Mouse (Mus musculus) midbrain, embryonic 15.5 days (tissue): ENCODE measurements around the gene Dscaml1. TPM values are rescaled to one million over a fixed set of nuclear protein-coding genes. Genes with fewer than 3 reads are reported as not detected.

Source experiments
- ATAC-seq: fragments of 200-750 bp; cut with Nextera tagmentation; replicated peaks from 2 replicates; pipeline ENCODE4 v1.8.0; 2017; ENCODE audit warnings: moderate TSS enrichment
- H3K27ac ChIP-seq: fragments of 300-500 bp; sonication (generic); 2 replicates; pipeline ENCODE4 v1.5.1; 2015; ENCODE audit warnings: mild to moderate bottlenecking, inconsistent platforms
- H3K27me3 ChIP-seq: fragments of 300-500 bp; sonication (generic); replicated peaks from 2 replicates; pipeline ENCODE4 v1.6.1; 2015; ENCODE audit warnings: inconsistent platforms
- H3K36me3 ChIP-seq: fragments of 300-500 bp; sonication (generic); replicated peaks from 2 replicates; pipeline ENCODE4 v1.6.1; 2015; ENCODE audit warnings: inconsistent platforms
- H3K4me1 ChIP-seq: fragments of 300-500 bp; sonication (generic); 2 replicates; pipeline ENCODE4 v1.6.1; 2015; ENCODE audit warnings: inconsistent platforms
- H3K4me2 ChIP-seq: fragments of 300-500 bp; sonication (generic); 2 replicates; pipeline ENCODE4 v1.6.1; 2015; ENCODE audit warnings: inconsistent platforms, mild to moderate bottlenecking, moderate library complexity
- H3K4me3 ChIP-seq: fragments of 300-500 bp; sonication (generic); 2 replicates; pipeline ENCODE4 v1.5.1; 2015; ENCODE audit warnings: mild to moderate bottlenecking, inconsistent platforms
- H3K9ac ChIP-seq: fragments of 300-500 bp; sonication (generic); 2 replicates; pipeline ENCODE4 v1.6.1; 2015; ENCODE audit warnings: mild to moderate bottlenecking, inconsistent platforms
- H3K9me3 ChIP-seq: fragments of 300-500 bp; sonication (generic); 2 replicates; pipeline ENCODE4 v1.6.1; 2016; ENCODE audit warnings: inconsistent platforms
- WGBS: fragments of 180-500 bp; shearing (Covaris S2); methylation state at CpG from one replicate; pipeline ENCODE4 v1.1.7; 2015; ENCODE audit warnings: mixed read lengths; 5-methylcytosine and 5-hydroxymethylcytosine counted together
- polyA plus RNA-seq: library from polyadenylated mRNA; unstranded; fragments of >200 nt; fragmentation: Nextera tagmentation; extraction: Ambion mirVana; gene quantifications from 2 replicates; pipeline ENCODE4 v1.2.1, GENCODE M21; 2015

The Dscaml1 gene
- polyA plus RNA-seq, 1 experiment from 2014 or later: 19.6 TPM

DNA sequence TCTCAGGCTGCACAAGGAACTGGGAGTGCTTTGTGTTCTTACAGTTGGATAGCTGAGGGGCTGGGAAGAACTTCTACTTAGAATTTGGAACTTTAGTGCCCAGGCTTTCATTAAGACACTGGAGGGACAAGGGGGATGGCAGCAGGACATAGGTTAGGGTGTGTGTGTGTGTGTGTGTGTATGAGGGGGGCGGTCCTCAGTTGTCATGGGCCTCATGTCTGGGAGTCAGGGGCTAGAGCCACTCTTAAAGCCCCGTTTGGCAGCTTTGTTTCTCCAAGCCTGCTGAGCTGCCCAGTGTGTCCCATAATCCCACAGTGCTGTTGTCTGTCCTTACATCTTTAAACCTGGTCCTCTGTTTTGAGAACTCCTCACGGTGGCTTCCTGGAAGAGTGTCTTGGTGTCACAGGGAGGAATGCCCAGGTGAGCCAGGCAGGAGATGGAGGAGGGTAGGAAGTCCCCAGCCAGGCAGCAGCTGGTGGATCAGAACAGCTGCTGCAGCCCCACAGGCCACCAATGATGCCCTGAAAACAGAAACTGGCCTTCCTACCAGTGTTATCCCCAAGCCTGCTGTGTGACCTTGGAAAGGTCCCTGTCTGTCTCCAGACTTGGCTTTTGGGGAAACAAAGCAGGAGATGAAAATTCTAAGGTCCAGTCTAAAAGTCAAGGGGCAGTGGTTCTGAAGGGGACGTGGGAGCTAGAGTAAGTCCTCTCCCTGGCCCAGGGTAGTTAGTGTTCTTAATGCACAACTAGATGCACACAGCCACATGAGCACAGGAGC, 13.5 kb upstream of the Dscaml1 start:
- 73% methylated on average over 4 of the region's 4 CpGs for WGBS
- Histone ChIP-seq H3K9me3 (no peaks in the 10 kb centered on the region), H3K27ac (no peak overlapping the region), H3K27me3 (no peaks in the 10 kb centered on the region), H3K9ac (no peak overlapping the region), H3K36me3 (no peaks in the 10 kb centered on the region), H3K4me2 (no peak overlapping the region), H3K4me3 (no peak overlapping the region), H3K4me1 (peaks cover 13% of the 10 kb centered on the region)
- no peak for ATAC-seq

DNA sequence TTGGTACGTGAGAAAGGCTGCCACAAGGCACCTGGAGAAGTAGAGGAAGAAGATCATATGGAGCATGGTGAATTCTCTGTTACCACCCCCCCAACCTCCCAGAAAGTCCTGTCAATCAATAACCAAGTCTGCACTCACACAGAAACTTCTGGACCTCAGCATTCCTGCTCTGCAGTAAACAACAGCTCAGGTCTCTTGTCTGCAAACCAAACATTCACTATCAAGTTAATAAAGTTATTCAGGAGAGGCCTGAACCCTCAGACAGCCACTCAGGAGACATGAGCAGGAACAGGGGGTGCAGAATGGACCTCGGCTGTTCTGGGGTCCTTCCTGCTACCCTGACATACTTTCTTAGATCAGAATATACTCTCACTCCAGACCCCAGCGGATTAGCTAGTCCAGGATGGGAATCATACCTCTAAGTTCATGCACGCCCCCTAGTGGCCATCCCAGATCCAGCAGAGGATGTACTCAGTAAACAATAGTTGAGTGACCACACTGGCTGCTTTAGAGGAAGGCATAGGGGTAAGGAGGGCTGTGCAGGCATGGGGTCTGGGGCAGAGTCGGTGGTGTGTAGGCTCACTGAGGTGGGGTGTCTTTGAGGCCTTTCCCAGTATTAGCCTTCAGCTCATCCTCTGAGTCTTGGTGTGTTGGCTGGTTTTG, 12.8 kb upstream of the Dscaml1 start:
- Histone ChIP-seq H3K9me3 (no peaks in the 10 kb centered on the region), H3K36me3 (no peaks in the 10 kb centered on the region), H3K4me3 (no peak overlapping the region), H3K27me3 (no peaks in the 10 kb centered on the region), H3K4me2 (no peak overlapping the region), H3K9ac (no peak overlapping the region), H3K27ac (no peak overlapping the region), H3K4me1 (peaks cover 7% of the 10 kb centered on the region)
- WGBS: 59% methylated on average over 5 of the region's 5 CpGs
- ATAC-seq: no peak

DNA sequence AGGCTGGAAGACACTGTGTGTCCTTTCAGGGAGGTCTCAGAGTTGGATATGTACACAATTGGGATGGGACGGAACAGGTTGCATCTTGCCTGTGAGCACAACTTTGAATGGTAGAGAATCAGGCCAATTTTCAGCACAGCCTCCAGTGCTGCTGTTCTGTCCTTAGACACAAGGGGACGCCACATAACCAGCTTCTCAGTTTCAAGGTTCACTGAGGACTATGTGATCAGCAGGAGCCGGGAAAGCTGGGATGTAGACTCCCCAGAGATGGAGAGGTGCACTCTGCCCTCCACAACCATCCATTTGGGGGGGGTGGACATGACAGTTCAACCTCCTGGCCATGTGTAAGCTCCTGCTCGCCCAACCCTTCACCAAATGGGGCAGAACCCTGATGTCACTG, 10.5 kb upstream of the Dscaml1 start:
- Histone ChIP-seq H3K4me2 (no peak overlapping the region), H3K27me3 (no peaks in the 10 kb centered on the region), H3K9me3 (no peaks in the 10 kb centered on the region), H3K4me3 (no peak overlapping the region), H3K27ac (no peak overlapping the region), H3K4me1 (peaks cover 7% of the 10 kb centered on the region), H3K9ac (no peak overlapping the region), H3K36me3 (no peaks in the 10 kb centered on the region)
- WGBS: 43% methylated on average over 4 of the region's 4 CpGs
- ATAC-seq: no peak

DNA sequence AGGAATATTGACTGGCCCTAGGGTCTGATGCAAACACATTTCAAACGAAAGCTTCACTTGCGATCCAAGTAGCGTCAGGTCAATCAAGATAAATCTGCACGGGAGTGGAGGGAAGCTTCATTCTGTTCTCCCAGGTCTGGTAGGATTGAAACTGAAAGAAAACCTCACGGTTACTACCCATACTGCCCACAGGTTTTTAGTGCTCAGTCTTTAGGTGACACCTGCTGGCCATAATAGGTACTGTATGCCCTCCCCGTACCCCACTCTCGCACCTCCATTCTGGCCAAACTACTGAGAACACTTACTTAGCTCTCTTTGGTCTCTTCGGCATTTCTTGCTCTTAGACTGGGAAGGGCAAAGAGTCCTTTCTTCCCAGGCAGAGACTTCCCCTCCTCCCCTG, 9.2 kb upstream of the Dscaml1 start:
- Histone ChIP-seq H3K27me3 (no peaks in the 10 kb centered on the region), H3K27ac (no peak overlapping the region), H3K4me3 (no peak overlapping the region), H3K9me3 (no peaks in the 10 kb centered on the region), H3K4me2 (no peak overlapping the region), H3K4me1 (peaks cover 3% of the 10 kb centered on the region), H3K36me3 (no peaks in the 10 kb centered on the region), H3K9ac (no peak overlapping the region)
- no peak; the same call in 1 of the 2 replicates for ATAC-seq
- 28% methylated on average over 8 of the region's 8 CpGs for WGBS

DNA sequence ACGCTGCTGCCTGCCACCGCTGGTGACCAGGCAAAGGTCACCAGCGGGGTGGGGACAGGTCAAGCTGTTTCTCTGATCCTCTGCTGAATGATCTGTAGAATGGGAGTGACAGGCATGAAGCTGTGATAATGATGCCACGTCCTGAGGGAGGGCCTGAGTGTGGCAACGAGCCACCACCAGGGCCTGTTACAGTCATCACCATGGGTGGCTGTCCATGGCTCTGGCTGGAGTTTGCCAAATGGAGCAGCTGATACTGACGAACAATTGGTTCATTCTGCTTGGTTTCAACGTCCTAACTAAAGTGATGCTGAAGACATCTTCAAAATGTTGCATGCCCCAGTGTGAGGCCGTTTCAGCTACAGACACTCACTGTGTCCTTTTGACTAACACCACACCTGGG, 8.2 kb upstream of the Dscaml1 start:
- Histone ChIP-seq H3K27me3 (no peaks in the 10 kb centered on the region), H3K27ac (no peak overlapping the region), H3K4me2 (no peak overlapping the region), H3K36me3 (no peaks in the 10 kb centered on the region), H3K9me3 (no peaks in the 10 kb centered on the region), H3K9ac (no peak overlapping the region), H3K4me3 (no peak overlapping the region), H3K4me1 (no peaks in the 10 kb centered on the region)
- ATAC-seq: no peak
- 61% methylated on average over 8 of the region's 8 CpGs for WGBS

DNA sequence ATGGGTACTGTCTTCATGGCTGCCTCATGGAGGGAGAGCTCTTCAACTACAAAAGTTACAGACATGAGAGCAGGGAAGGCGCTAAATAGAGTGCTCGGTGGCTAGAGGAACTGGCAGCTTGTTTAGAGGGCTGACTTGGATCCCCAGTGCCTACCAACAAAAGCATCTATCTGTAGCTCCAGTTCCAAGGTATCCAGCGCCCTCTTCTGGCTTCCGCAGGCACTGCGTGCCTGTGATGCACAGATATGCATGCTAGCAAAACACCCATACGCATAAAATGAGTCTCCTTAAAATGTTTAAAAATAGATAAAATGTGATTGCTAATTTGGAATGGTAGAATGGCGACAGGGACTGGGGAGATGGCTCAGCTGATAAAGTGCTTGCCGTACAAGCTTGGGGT, 5.2 kb upstream of the Dscaml1 start:
- Histone ChIP-seq H3K27ac (no peak overlapping the region), H3K9me3 (no peaks in the 10 kb centered on the region), H3K27me3 (no peaks in the 10 kb centered on the region), H3K4me1 (no peaks in the 10 kb centered on the region), H3K9ac (no peak overlapping the region), H3K36me3 (no peaks in the 10 kb centered on the region), H3K4me3 (no peak overlapping the region), H3K4me2 (no peak overlapping the region)
- ATAC-seq: no peak
- 61% methylated on average over 8 of the region's 8 CpGs for WGBS

DNA sequence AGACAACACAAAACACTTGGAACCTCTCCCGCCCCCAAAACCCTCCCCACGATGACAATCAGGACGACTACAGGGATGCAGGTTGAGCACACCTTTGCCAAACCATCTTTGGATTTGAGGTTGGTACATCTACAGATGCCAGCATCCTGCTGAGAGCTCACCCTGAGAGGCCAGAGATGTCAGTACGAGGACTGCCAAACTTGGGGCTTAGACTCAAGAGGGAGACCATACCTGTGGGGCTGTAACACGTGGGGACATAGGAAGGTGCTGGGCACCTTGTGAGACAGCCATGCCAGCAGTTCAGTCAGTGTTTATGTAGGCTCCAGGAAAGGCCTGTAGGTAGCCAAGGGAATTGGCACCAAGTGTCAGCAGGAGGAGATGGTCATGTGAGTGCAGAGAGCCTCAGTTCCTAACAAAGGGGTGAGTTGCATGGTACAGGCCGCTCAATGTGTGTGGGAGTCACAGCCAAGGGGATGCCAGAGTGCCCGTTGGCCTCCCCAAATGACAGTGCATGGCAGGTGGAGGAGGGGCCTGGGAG, 3.6 kb upstream of the Dscaml1 start:
- ATAC-seq: no peak
- H3K36me3 ChIP-seq: no peaks in the 10 kb centered on the region
- no peak overlapping the region for H3K4me3 ChIP-seq
- H3K4me1 ChIP-seq: no peaks in the 10 kb centered on the region
- H3K27me3 ChIP-seq: no peaks in the 10 kb centered on the region
- H3K9me3 ChIP-seq: no peaks in the 10 kb centered on the region
- H3K4me2 ChIP-seq: no peak overlapping the region
- H3K27ac ChIP-seq: no peak overlapping the region
- WGBS: 74% methylated on average over 7 of the region's 7 CpGs
- no peak overlapping the region for H3K9ac ChIP-seq

DNA sequence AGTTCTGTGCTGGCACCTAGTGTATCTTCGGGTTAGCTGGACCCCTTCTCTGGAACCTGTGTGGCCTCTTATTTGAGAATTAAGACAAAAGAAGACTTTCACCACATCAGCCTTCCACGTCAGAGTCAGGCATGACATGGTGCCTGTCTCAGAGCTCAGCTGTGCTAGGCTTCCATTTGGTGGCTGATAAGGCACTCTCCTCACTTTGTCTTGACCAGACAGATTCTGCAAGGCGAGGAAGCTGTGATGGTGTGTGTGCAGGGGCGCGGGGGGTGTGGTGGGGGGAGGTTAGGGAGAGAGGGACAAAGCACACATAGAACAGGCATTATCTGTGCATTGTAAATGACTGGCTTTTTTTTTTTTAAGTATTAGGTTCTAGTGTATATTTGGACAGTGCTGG, 3.0 kb downstream of the Dscaml1 start:
- H3K27me3 ChIP-seq: 0 out of 2 replicates have a peak, but pooled peaks cover 7% of the 10 kb centered on the region
- no peaks in the 10 kb centered on the region for H3K9me3 ChIP-seq
- H3K4me1 ChIP-seq: peaks cover 36% of the 10 kb centered on the region
- 29% methylated on average over 5 of the region's 5 CpGs for WGBS
- peak overlapping the region; percentile 71; the same call in 1 of the 2 replicates for H3K4me3 ChIP-seq
- no peak overlapping the region for H3K9ac ChIP-seq
- no peak for ATAC-seq
- no peaks in the 10 kb centered on the region for H3K36me3 ChIP-seq
- H3K27ac ChIP-seq: peak overlapping the region; percentile 81; the same call in 1 of the 2 replicates
- H3K4me2 ChIP-seq: peak overlapping the region; percentile 86; the same call in 1 of the 2 replicates

DNA sequence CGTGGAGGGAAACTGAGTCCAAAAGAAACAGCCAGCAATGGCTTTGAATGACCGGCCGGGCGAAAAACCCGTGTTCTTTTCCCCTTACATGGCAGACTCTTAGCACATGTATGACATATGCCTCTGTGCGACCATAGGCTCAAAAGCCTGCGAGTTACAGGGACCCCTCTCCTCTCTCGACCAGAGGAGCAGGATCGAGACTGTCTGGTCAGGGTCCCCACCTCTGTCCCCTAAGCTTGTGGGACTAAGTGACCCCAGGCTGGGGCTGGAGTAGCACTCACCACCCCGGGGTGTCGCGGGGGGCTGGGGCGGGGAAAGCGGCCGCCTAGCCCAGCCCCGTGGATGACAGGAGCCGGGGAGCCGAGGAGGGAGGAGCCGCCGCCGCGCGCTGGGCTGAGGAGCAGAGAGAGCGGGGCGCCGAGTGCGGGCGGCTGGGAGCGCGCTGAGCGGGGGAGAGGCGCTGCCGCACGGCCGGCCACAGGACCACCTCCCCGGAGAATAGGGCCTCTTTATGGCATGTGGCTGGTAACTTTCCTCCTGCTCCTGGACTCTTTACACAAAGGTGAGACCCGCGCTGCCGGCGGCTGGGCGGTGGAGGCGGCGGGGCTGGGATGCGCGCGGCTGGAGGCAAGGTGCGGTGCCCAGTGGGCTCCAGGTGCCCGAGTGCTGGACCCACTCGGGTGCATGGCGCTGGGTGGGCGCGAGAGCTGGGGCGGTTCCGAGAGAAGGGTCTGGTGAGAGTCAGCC, 3.7 kb downstream of the Dscaml1 start:
- H3K9ac ChIP-seq: peak overlapping the region; percentile 76
- peaks cover 43% of the 10 kb centered on the region for H3K4me1 ChIP-seq
- no peaks in the 10 kb centered on the region for H3K36me3 ChIP-seq
- peak overlapping the region; percentile 86 for H3K4me2 ChIP-seq
- H3K4me3 ChIP-seq: peak overlapping the region; percentile 71
- H3K9me3 ChIP-seq: no peaks in the 10 kb centered on the region
- 0 out of 2 replicates have a peak, but pooled peaks cover 7% of the 10 kb centered on the region for H3K27me3 ChIP-seq
- peak overlapping the region; percentile 81 for H3K27ac ChIP-seq
- ATAC-seq: peak; percentile 59; the same call in 1 of the 2 replicates
- WGBS: 3% methylated on average over 54 of the region's 54 CpGs

DNA sequence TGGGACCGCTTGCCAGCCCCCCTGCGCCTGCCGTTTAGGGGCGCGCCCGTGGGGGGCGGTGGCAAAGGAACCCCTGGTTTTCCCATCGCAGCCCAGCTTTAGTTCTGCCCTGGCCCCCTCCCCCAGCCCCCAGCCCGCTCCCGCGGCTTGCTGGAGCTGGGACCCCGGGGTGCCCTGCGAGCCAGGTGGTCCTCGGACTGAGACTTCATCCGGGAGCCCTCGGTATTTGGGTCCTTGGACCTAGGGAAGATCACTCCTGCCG, 4.2 kb downstream of the Dscaml1 start:
- peaks cover 47% of the 10 kb centered on the region for H3K4me1 ChIP-seq
- peak overlapping the region; percentile 81 for H3K27ac ChIP-seq
- peak overlapping the region; percentile 71 for H3K4me3 ChIP-seq
- peak overlapping the region; percentile 76 for H3K9ac ChIP-seq
- no peaks in the 10 kb centered on the region for H3K36me3 ChIP-seq
- H3K9me3 ChIP-seq: no peaks in the 10 kb centered on the region
- peak overlapping the region; percentile 86 for H3K4me2 ChIP-seq
- 0 out of 2 replicates have a peak, but pooled peaks cover 7% of the 10 kb centered on the region for H3K27me3 ChIP-seq
- no peak for ATAC-seq
- 1% methylated on average over 9 of the region's 17 CpGs for WGBS

DNA sequence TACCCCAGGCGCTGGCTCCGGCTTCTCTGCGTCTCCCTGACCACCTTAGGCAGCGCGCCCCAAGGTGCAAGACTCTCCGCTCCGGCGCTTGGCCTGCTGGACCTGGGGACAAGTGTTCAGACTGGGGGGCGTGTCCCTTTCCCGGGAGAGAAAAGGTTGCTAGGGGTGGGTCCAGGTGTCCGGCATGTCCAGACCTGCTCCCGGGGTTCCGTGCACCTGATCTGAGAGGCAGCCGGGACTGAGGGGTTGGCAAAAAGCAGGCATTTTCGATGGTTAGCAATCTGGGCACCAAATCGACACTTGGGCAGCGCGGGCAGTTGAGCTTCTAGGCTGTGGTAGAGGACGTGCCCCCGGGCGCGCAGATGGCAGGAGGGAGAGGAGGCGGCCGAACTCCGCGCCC, 4.7 kb downstream of the Dscaml1 start:
- peak overlapping the region; percentile 86 for H3K4me2 ChIP-seq
- H3K9ac ChIP-seq: peak overlapping the region; percentile 76
- no peaks in the 10 kb centered on the region for H3K36me3 ChIP-seq
- H3K27me3 ChIP-seq: 0 out of 2 replicates have a peak, but pooled peaks cover 7% of the 10 kb centered on the region
- H3K9me3 ChIP-seq: no peaks in the 10 kb centered on the region
- peak overlapping the region; percentile 71 for H3K4me3 ChIP-seq
- 1% methylated on average over 26 of the region's 26 CpGs for WGBS
- ATAC-seq: no peak
- peaks cover 52% of the 10 kb centered on the region for H3K4me1 ChIP-seq
- peak overlapping the region; percentile 81 for H3K27ac ChIP-seq

DNA sequence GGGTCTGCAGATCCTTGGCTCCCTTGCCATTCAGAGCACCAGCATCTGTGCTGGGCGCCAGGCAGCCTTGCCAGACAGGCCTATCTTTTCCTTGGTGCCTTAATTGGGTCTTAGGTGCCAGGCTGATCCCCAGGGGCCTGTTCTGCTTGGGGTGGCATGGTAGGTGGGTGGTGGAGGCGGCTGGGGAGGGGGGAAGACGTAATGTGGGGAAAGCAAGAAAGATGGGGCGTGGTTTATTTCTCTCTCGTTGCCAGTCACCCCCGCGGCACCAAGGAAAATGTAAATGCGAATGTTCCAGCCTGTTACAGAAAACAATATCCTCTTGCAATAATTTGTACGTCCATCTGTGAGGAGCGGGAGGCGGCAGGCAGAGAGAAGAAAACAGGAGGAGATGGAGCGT, 6.2 kb downstream of the Dscaml1 start:
- Histone ChIP-seq H3K36me3 (no peaks in the 10 kb centered on the region), H3K4me3 (peak overlapping the region; percentile 71), H3K27me3 (0 out of 2 replicates have a peak, but pooled peaks cover 7% of the 10 kb centered on the region), H3K4me2 (peak overlapping the region; percentile 86), H3K27ac (peak overlapping the region; percentile 81), H3K9me3 (no peaks in the 10 kb centered on the region), H3K9ac (peak overlapping the region; percentile 25; the same call in 1 of the 2 replicates), H3K4me1 (peaks cover 64% of the 10 kb centered on the region)
- 24% methylated on average over 12 of the region's 12 CpGs for WGBS
- peak; percentile 7; the same call in 1 of the 2 replicates for ATAC-seq
